Mouse (Mus musculus) small intestine, adult 2 months (tissue): ENCODE measurements around the gene Fam117b. TPM values are rescaled to one million over a fixed set of nuclear protein-coding genes. Genes with fewer than 3 reads are reported as not detected.

Experiments used
- H3K27ac ChIP-seq: fragments of 200-500 bp; 2 replicates; pipeline ENCODE4 v1.5.1; 2012; ENCODE audit warnings: low read depth, low read length, control low read depth, inconsistent platforms; ENCODE audit not compliant: insufficient read depth
- H3K27me3 ChIP-seq: fragments of 200-500 bp; 2 replicates; pipeline ENCODE4 v1.6.1; 2012; ENCODE audit warnings: mild to moderate bottlenecking, moderate library complexity, low read length, inconsistent platforms; ENCODE audit not compliant: control insufficient read depth, insufficient read depth
- H3K36me3 ChIP-seq: fragments of 200-500 bp; 2 replicates; pipeline ENCODE4 v1.6.1; 2012; ENCODE audit warnings: mild to moderate bottlenecking, low read length, control low read depth, inconsistent platforms; ENCODE audit not compliant: control insufficient read depth, insufficient read depth
- H3K4me1 ChIP-seq: fragments of 200-500 bp; 2 replicates; pipeline ENCODE4 v1.6.1; 2012; ENCODE audit warnings: low read length, inconsistent platforms, mixed read lengths; ENCODE audit not compliant: control insufficient read depth, insufficient read depth, insufficient read length
- H3K4me3 ChIP-seq: fragments of 200-500 bp; 2 replicates; pipeline ENCODE4 v1.5.1; 2012; ENCODE audit warnings: low read depth, mild to moderate bottlenecking, control low read depth, inconsistent platforms, low read length, moderate library complexity
- CTCF ChIP-seq: fragments of 200-500 bp; IDR thresholded peaks from 2 replicates; pipeline ENCODE4 v1.5.1; 2012; ENCODE audit warnings: low read depth, mild to moderate bottlenecking, control low read depth, inconsistent platforms, low read length, moderate library complexity, mixed read lengths; ENCODE audit not compliant: insufficient replicate concordance, insufficient read length; ENCODE audit errors: extremely low read depth
- POLR2A ChIP-seq: fragments of 200-500 bp; IDR thresholded peaks from 2 replicates; pipeline ENCODE4 v1.6.1; 2012; ENCODE audit warnings: low read depth, mild to moderate bottlenecking, control low read depth, inconsistent platforms, low read length, moderate library complexity
- WGBS: fragments of 180-500 bp; shearing (Covaris S2); methylation state at CpG from one replicate; pipeline ENCODE4 v1.1.7; 2018; 5-methylcytosine and 5-hydroxymethylcytosine counted together
- polyA plus RNA-seq: library from polyadenylated mRNA; depleted of rRNA; stranded (reverse); fragments of >200 nt; gene quantifications from 2 replicates; pipeline ENCODE4 v1.2.3, GENCODE M21; 2012

Fam117b gene
- polyA plus RNA-seq, 1 experiment, result 13.0 TPM

DNA sequence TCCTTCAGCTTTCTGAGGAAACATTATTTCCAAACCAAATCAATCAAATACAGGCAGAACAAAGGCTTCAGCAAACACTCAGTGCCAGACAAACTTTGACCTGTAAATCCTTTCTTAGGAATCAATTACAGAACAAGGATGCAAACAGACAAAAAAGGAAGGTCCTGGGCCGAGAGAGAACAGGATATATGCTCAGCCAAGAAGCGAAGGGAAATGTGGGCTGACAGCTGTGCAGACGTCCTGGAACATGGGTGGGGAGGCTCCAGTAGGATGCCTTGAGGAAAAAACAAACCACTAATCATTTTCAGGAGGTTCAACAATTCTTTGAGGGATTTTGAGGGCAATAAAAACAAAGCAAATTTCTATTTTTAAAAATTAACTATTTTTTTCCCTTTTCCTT, 10.2 kb upstream of the Fam117b start:
- H3K27me3 ChIP-seq, result no peaks in the 10 kb centered on the region
- 0 out of 2 replicates have a peak overlapping the region, but pooled peaks have one; percentile 64 for H3K27ac ChIP-seq
- TF ChIP-seq CTCF (no peak), POLR2A (no peak)
- H3K4me1 ChIP-seq, result peaks cover 21% of the 10 kb centered on the region
- H3K36me3 ChIP-seq, result no peaks in the 10 kb centered on the region
- 9% methylated on average over 3 of the region's 3 CpGs for WGBS
- H3K4me3 ChIP-seq, result no peak overlapping the region

DNA sequence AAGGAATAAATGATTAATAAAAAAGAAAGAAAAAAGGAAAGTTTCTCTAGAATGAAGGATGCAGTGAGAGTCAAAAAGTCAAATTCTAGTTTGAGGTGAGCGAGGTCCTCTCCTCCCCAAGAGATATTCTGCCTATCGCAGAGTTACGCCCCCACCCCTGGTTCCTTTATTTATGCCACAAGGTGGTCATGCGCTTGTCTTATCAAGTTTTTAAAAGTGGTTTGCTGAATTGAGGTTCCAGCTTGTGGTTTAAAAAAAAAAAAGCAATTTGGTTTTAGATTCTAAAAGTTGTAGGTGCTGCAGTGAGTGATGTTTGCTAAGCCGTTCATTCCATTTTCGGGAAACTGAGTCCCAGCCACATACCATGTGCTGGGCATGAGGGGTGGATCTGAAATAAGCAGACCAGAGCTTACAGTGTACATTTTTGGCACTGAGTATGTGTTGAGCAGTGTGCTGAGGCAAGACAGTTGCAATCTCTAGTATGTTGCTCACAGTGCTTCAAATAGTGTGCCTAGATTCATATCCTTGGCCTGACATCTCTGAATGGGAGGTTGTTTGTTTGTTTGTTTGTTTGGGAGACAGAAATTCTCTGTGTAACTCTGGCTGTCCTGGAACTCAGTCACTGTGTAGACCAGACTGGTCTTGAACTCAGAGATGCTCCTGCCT, 8.0 kb upstream of the Fam117b start:
- no peaks in the 10 kb centered on the region for H3K27me3 ChIP-seq
- peaks cover 15% of the 10 kb centered on the region for H3K4me1 ChIP-seq
- TF ChIP-seq POLR2A (no peak), CTCF (no peak)
- 94% methylated on average over 6 of the region's 6 CpGs for WGBS
- no peak overlapping the region for H3K4me3 ChIP-seq
- H3K27ac ChIP-seq, result no peak overlapping the region
- no peaks in the 10 kb centered on the region for H3K36me3 ChIP-seq

DNA sequence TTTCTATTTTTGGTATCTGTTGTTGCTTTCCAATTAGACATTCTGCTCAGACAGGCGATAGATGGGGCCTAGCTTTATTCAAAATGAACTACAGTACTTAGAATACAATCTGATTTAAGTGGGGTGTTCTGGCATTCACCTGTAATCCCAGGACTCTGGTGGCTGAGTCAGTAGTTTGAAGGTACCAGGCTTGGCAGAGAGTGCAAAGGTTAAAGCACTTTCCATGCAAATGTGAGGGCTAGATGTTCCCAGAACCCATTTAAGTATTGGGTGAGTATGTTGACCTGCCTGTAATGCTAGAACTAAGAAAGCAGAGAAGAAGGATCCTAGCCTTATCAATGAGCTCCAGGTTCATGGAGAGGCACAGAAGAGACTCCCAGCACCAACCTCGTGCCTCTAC, 6.9 kb upstream of the Fam117b start:
- H3K4me1 ChIP-seq, result peaks cover 15% of the 10 kb centered on the region
- WGBS, result 54% methylated on average over 2 of the region's 2 CpGs
- H3K36me3 ChIP-seq, result no peaks in the 10 kb centered on the region
- H3K27ac ChIP-seq, result no peak overlapping the region
- no peak for TF ChIP-seq CTCF
- no peak for TF ChIP-seq POLR2A
- H3K4me3 ChIP-seq, result no peak overlapping the region
- H3K27me3 ChIP-seq, result no peaks in the 10 kb centered on the region

DNA sequence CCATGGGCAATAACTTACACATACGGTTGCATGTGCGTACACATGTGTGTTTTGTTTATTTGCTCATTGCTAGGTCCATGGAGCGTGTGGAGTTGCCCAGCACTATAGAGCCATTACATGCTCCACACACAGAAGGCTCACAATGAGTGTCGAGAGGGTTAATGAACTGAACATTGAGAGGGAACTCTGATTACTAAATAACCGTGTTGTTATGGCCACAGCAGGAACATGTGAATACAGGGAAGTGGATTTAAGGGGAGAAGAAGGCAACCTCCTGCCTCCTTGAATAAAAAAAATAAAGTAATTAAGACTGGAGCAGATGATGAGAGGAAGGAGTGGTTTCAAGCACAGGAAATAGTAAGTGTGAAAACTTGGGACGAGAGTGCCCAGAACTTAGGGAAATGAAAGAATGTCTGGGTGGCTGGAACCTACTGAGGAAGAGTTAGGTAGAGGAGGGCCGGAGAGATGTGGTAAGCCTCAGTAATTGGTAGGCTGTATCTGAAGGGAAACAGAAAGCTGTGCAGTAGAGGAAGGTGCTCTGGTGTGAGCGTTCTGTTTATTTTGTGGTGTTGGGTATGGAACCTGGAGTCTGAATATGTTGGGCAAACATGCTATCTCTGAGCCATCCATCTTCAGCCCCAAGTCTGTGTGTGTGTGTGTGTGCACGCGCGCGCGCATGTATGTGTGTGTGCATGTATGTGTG, 5.8 kb upstream of the Fam117b start:
- WGBS, result 75% methylated on average over 13 of the region's 13 CpGs
- no peak overlapping the region for H3K27ac ChIP-seq

DNA sequence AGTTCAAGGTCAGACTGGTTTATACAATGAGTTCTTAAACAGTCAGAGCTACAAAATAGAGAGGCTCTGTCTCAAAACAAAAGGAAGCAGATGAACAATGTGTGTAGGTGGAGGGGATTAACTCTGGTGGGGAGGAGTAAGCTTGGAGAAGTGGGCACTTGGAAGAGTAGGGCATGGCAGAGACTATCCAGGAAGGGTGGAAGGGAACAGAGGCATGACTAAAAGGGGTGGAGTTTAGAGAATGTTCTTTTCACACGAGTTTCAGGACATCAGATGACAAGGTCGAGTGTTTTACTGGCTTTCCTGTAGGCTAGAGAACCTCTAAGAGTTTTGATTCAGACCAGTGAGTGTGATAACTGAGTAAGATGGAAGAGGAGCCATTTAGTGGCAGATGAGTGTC, 5.1 kb upstream of the Fam117b start:
- peaks cover 8% of the 10 kb centered on the region; the same call in 1 of the 2 replicates for H3K4me1 ChIP-seq
- no peak for TF ChIP-seq POLR2A
- TF ChIP-seq CTCF, result no peak
- no peaks in the 10 kb centered on the region for H3K36me3 ChIP-seq
- H3K27ac ChIP-seq, result no peak overlapping the region
- H3K4me3 ChIP-seq, result no peak overlapping the region
- 11% methylated on average over 2 of the region's 2 CpGs for WGBS
- no peaks in the 10 kb centered on the region for H3K27me3 ChIP-seq

More for the DNA sequence above, 5.8 kb upstream of the Fam117b start:
- Histone ChIP-seq H3K36me3 (no peaks in the 10 kb centered on the region), H3K27me3 (no peaks in the 10 kb centered on the region), H3K4me1 (peaks cover 11% of the 10 kb centered on the region), H3K4me3 (no peak overlapping the region)
- no peak for TF ChIP-seq POLR2A
- no peak for TF ChIP-seq CTCF

DNA sequence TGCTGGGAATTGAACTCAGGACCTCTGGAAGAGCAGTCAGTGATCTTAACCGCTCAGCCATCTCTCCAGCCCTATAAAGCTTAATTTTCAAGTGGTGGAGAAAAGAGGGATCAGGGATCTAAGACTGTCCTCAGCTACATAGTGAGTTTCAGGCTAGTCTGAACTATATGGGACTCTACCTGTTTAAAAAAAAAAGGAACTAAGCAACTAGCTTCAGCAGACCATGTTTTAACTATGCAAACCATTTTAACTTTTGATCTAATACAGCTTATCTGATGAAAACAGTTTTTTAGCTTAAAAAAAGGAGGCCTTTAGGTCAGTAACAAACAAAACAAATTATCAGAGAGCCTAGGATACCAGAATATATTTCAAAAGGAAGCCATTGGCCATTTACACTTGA, 1.9 kb upstream of the Fam117b start:
- Histone ChIP-seq H3K4me3 (no peak overlapping the region), H3K27me3 (no peaks in the 10 kb centered on the region), H3K27ac (no peak overlapping the region), H3K36me3 (no peaks in the 10 kb centered on the region), H3K4me1 (peaks cover 9% of the 10 kb centered on the region)
- 91% methylated on average over 1 of the region's 1 CpGs for WGBS
- TF ChIP-seq CTCF (no peak), POLR2A (no peak)

DNA sequence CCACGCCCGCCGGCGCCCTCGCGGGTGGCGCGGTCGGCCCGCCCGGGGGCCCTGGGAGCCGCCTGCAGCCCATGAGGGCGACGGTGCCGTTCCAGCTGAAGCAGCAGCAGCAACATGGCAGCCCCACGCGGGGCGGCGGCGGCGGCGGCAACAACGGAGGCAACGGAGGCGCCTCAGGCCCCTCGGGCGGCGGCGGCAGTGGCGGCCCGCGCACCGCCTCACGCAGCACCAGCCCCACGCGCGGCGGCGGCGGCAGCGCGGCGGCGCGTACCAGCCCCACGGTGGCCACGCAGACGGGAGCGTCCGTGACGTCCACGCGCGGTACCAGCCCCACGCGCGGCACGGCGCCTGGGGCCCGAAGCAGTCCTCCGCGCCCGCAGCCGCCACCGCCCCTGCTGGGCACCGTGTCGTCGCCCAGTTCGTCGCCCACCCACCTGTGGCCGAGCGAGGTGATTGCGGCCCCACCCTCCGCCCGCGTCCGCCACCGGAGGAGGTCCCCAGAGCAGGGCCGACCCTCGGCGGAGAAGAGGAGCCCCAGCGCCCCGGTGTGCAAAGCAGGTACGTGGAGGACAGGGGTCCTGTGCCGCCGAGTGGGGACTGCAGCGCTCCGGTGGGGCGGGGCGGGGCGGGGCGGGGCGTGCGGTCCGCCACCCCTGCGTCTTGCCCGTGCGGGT, 526 bp downstream of the Fam117b start:
- Histone ChIP-seq H3K27ac (peak overlapping the region; percentile 88), H3K36me3 (no peaks in the 10 kb centered on the region), H3K4me3 (peak overlapping the region; percentile 99), H3K4me1 (peaks cover 3% of the 10 kb centered on the region), H3K27me3 (no peaks in the 10 kb centered on the region)
- TF ChIP-seq POLR2A, result 0 out of 2 replicates have a peak, but pooled peaks have one; percentile 22
- TF ChIP-seq CTCF, result no peak
- under 1% methylated on average over 88 of the region's 98 CpGs for WGBS

DNA sequence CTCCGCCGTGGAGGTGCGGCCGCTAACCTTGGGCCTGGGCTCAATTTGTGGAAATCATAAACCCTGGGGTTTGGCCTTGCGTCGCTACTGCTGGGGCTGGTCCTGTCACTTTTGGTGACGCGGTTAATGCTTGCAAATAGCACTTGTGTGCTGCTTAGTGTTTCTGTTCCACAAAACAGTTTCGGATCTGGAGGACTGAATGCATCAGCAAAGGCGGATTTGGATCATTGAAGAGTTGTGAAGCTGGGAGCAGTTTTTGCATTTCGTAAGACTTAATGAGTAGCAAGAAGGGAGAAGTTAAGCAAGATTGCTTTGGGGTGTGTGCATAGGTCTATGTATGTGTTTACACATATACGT, 1.0 kb downstream of the Fam117b start:
- Histone ChIP-seq H3K27ac (peak overlapping the region; percentile 65), H3K36me3 (no peaks in the 10 kb centered on the region), H3K4me1 (peaks cover 3% of the 10 kb centered on the region), H3K4me3 (peak overlapping the region; percentile 99), H3K27me3 (no peaks in the 10 kb centered on the region)
- TF ChIP-seq CTCF (no peak), POLR2A (no peak)
- WGBS, result 2% methylated on average over 12 of the region's 12 CpGs
